Mouse (Mus musculus) hindbrain, embryonic 11.5 days (tissue): ENCODE data around the gene Tubgcp6. TPM values are rescaled to one million over a fixed set of nuclear protein-coding genes. Genes with fewer than 3 reads are reported as not detected.
A peak's percentile ranks its signal among the peaks of the same experiment; 100 is the strongest.

Source experiments
- ATAC-seq: fragments of 200-750 bp; cut with Nextera tagmentation; 2 replicates; pipeline ENCODE4 v1.8.0; 2017; ENCODE audit warnings: mild to moderate bottlenecking, moderate TSS enrichment, moderate library complexity; ENCODE audit not compliant: low FRiP score
- DNase-seq: peaks from one replicate; pipeline ENCODE4 v3.0.0-alpha.2; 2015; ENCODE audit warnings: low spot score
- H3K27ac ChIP-seq: fragments of 300-500 bp; sonication (generic); 2 replicates; pipeline ENCODE4 v1.5.1; 2014; ENCODE audit warnings: mild to moderate bottlenecking, low read depth, low read length
- H3K27me3 ChIP-seq: fragments of 300-500 bp; sonication (generic); 2 replicates; pipeline ENCODE4 v1.6.1; 2014; ENCODE audit warnings: mild to moderate bottlenecking, low read length, moderate library complexity, mixed read lengths; ENCODE audit not compliant: control insufficient read depth, insufficient read depth
- H3K36me3 ChIP-seq: fragments of 300-500 bp; sonication (generic); 2 replicates; pipeline ENCODE4 v1.6.1; 2014; ENCODE audit warnings: mild to moderate bottlenecking, low read length, moderate library complexity, mixed read lengths; ENCODE audit not compliant: control insufficient read depth, insufficient read depth
- H3K4me1 ChIP-seq: fragments of 300-500 bp; sonication (generic); replicated peaks from 2 replicates; pipeline ENCODE4 v1.6.1; 2014; ENCODE audit warnings: low read length, mixed read lengths; ENCODE audit not compliant: control insufficient read depth, insufficient read depth
- H3K4me2 ChIP-seq: fragments of 300-500 bp; sonication (generic); replicated peaks from 2 replicates; pipeline ENCODE4 v1.6.1; 2014; ENCODE audit warnings: mild to moderate bottlenecking, low read depth, low read length
- H3K4me3 ChIP-seq: fragments of 300-500 bp; sonication (generic); 2 replicates; pipeline ENCODE4 v1.5.1; 2014; ENCODE audit warnings: low read depth, low read length
- H3K9ac ChIP-seq: fragments of 300-500 bp; sonication (generic); 2 replicates; pipeline ENCODE4 v1.6.1; 2014; ENCODE audit warnings: low read depth, low read length
- H3K9me3 ChIP-seq: fragments of 300-500 bp; sonication (generic); 2 replicates; pipeline ENCODE4 v1.6.1; 2016; ENCODE audit warnings: low read length; ENCODE audit not compliant: control insufficient read depth
- WGBS: fragments of 180-500 bp; shearing (Covaris S2); extraction: QIAGEN DNeasy Blood & Tissue Kit; methylation state at CpG from one replicate; pipeline ENCODE4 v1.1.7; 2014; 5-methylcytosine and 5-hydroxymethylcytosine counted together
- polyA plus RNA-seq: library from polyadenylated mRNA; unstranded; fragments of >200 nt; fragmentation: Nextera tagmentation; extraction: Ambion mirVana; gene quantifications from 2 replicates; pipeline ENCODE4 v1.2.1, GENCODE M21; 2014

Tubgcp6 gene
- polyA plus RNA-seq, 1 experiment from 2014 or later = 17.6 TPM

DNA sequence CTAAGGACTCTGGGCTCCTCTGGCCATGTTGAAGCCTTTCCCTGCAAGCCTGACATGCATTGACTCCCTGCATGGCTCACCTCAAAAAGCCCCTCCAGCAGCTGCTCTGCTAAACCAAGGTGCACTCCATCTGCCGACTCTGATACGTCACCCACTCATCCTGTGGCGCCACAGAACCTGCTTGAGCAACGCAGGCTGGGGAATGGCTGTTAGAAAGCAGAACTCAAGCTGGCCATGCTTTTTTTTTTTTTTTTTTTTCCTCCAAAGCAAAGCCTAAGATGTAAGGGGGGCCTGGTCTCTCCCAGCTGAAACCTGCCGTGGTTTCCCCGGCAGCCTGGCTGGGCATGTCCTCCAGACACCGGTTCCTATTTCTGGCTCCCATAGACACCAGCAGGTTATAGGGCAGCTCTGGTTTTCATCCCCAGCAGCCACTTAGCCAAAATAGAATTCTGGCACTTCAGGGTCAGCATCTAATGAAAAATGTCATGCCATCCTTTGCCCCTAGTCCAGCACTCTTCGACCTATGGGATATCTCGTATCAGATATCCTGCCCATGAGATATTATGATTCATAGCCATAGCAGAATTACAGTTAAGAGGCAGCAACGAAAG, 48.8 kb downstream of the Tubgcp6 start:
- no peak for ATAC-seq
- no peak overlapping the region for H3K27ac ChIP-seq
- no peaks in the 10 kb centered on the region for H3K9me3 ChIP-seq
- H3K4me3 ChIP-seq = no peak overlapping the region
- peaks cover 5% of the 10 kb centered on the region for H3K27me3 ChIP-seq
- DNase-seq = no peak
- H3K4me2 ChIP-seq = no peak overlapping the region
- no peaks in the 10 kb centered on the region for H3K36me3 ChIP-seq
- whole genome bisulfite sequencing = 89% methylated on average over 10 of the region's 10 CpGs
- peaks cover 16% of the 10 kb centered on the region for H3K4me1 ChIP-seq
- no peak overlapping the region for H3K9ac ChIP-seq

DNA sequence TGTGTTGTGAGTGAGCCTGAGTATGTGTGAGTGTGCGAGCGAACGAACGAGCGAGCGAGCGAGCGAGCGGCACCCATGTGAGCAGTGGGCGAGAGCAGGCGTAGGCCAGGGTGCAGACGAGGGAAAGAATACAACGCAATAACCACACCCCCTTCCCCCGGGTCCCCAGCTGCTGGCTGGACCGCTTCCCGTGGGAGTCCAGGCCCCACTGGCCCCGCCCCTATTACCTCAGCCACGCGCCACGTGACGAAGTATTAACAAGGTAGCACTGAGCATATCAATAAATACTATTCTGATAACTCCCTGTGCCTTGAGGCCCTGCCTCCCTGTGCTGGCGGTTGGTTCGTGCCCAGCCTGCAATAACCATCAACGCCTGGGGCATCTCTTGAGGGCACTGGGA, 52.3 kb downstream of the Tubgcp6 start:
- Histone ChIP-seq H3K4me3 (no peak overlapping the region), H3K4me1 (peaks cover 8% of the 10 kb centered on the region), H3K36me3 (no peaks in the 10 kb centered on the region), H3K27me3 (peaks cover 31% of the 10 kb centered on the region), H3K4me2 (no peak overlapping the region), H3K27ac (no peak overlapping the region), H3K9me3 (no peaks in the 10 kb centered on the region), H3K9ac (no peak overlapping the region)
- ATAC-seq (no peak), DNase-seq (no peak)
- WGBS = 76% methylated on average over 24 of the region's 24 CpGs

DNA sequence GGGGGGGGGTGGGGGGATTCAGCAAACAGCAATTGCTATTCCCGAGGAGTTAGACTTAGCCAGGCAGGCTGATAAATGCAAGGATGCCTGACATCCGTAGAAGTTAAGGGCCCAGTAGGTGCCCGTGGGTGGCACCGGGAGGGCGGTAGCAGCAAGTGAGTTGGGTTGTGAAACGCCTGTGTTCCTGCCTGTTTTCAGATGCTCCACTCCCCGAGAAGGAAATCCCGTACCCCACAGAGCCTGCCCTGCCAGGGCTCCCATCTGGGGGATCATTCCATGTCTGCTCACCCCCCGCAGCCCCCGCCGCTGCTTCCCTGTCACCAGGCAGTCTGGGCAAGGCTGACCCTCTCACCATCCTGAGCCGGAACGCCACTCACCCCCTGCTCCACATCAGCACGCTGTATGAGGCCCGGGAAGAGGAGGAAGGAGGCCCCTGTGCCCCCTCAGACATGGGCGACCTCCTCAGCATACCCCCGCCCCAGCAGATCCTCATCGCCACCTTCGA, 53.5 kb downstream of the Tubgcp6 start:
- WGBS = 73% methylated on average over 19 of the region's 19 CpGs
- no peaks in the 10 kb centered on the region for H3K9me3 ChIP-seq
- no peaks in the 10 kb centered on the region for H3K36me3 ChIP-seq
- H3K4me3 ChIP-seq = no peak overlapping the region
- H3K9ac ChIP-seq = no peak overlapping the region
- no peaks in the 10 kb centered on the region for H3K4me1 ChIP-seq
- ATAC-seq = no peak
- H3K27me3 ChIP-seq = peaks cover 31% of the 10 kb centered on the region
- no peak overlapping the region for H3K27ac ChIP-seq
- no peak overlapping the region for H3K4me2 ChIP-seq
- DNase-seq = no peak

DNA sequence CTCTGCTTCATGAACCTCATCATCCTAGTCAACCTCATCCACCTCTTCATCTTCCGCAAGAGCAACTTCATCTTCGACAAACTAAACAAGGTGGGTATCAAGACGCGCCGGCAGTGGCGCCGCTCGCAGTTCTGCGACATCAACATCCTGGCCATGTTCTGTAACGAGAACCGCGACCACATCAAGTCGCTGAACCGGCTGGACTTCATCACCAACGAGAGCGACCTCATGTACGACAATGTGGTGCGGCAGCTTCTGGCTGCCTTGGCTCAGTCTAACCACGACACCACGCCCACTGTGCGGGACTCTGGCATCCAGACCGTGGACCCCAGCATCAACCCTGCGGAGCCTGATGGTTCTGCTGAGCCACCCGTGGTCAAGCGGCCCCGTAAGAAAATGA, 54.7 kb downstream of the Tubgcp6 start:
- WGBS = 33% methylated on average over 26 of the region's 26 CpGs
- Histone ChIP-seq H3K9me3 (no peaks in the 10 kb centered on the region), H3K9ac (no peak overlapping the region), H3K36me3 (no peaks in the 10 kb centered on the region), H3K27me3 (peaks cover 31% of the 10 kb centered on the region), H3K27ac (no peak overlapping the region), H3K4me3 (0 out of 2 replicates have a peak overlapping the region, but pooled peaks have one; percentile 12), H3K4me2 (no peak overlapping the region), H3K4me1 (no peaks in the 10 kb centered on the region)
- no peak for DNase-seq
- ATAC-seq = no peak

DNA sequence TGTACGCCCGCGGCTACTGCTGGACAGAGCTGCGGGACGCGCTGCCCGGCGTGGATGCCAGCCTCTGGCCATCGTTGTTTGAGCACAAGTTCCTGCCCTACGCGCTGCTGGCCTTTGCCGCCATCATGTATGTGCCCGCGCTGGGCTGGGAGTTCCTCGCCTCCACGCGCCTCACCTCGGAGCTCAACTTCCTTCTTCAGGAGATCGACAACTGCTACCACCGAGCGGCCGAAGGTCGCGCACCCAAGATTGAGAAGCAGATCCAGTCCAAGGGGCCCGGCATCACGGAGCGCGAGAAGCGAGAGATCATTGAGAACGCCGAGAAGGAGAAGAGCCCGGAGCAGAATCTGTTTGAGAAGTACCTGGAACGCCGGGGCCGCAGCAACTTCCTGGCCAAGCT, 55.3 kb downstream of the Tubgcp6 start:
- Histone ChIP-seq H3K4me2 (no peak overlapping the region), H3K9ac (no peak overlapping the region), H3K27ac (no peak overlapping the region), H3K4me1 (no peaks in the 10 kb centered on the region), H3K27me3 (peaks cover 31% of the 10 kb centered on the region), H3K36me3 (no peaks in the 10 kb centered on the region), H3K4me3 (0 out of 2 replicates have a peak overlapping the region, but pooled peaks have one; percentile 12), H3K9me3 (no peaks in the 10 kb centered on the region)
- ATAC-seq (no peak), DNase-seq (peak; percentile 15)
- 32% methylated on average over 35 of the region's 35 CpGs for WGBS

DNA sequence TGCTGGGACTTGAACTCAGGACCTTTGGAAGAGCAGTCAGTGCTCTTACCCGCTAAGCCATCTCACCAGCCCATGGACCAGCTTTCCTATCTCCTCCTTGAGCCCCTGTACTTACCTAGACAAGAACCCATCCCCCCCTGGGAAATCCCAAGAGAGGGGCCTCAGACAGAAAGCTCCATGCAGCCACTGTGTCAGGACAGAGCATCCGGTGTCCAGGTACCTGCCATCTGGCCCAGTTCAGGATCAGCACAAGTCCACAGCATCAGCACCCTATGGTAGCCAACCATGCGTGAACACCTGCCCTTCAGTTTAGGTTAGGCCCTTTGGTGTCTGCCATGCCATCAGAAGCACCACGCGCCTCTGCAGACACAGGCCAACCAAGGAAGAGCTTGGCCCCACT, 58.0 kb downstream of the Tubgcp6 start:
- H3K9me3 ChIP-seq = no peaks in the 10 kb centered on the region
- no peak overlapping the region for H3K4me3 ChIP-seq
- H3K9ac ChIP-seq = no peak overlapping the region
- no peak overlapping the region for H3K4me2 ChIP-seq
- no peak overlapping the region for H3K27ac ChIP-seq
- H3K4me1 ChIP-seq = no peaks in the 10 kb centered on the region
- H3K27me3 ChIP-seq = peaks cover 31% of the 10 kb centered on the region
- no peaks in the 10 kb centered on the region for H3K36me3 ChIP-seq
- ATAC-seq = no peak
- DNase-seq = no peak
- WGBS = 91% methylated on average over 5 of the region's 5 CpGs

DNA sequence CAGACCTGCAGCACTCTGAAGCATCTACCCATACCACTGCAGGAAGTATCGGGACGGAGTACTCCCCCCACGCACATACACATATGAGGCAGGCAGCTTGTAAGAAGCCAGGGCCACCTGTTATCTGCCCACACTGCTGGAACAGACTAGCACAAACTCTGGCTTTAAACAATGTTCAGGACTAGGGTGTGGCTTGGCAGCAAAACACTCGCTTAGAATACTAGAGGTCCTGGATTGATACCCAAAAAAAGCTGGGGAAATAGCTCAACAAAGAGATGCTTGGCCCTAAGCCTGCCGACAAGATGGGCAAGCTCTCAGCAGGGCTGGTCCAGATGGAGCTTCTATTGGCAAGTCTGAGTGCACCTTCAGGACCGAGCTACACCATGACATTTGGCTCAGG, 59.4 kb downstream of the Tubgcp6 start:
- DNase-seq (no peak), ATAC-seq (no peak)
- Histone ChIP-seq H3K27ac (no peak overlapping the region), H3K4me1 (no peaks in the 10 kb centered on the region), H3K9ac (no peak overlapping the region), H3K9me3 (no peaks in the 10 kb centered on the region), H3K36me3 (no peaks in the 10 kb centered on the region), H3K4me3 (no peak overlapping the region), H3K27me3 (peaks cover 27% of the 10 kb centered on the region), H3K4me2 (no peak overlapping the region)
- WGBS = 81% methylated on average over 6 of the region's 6 CpGs

DNA sequence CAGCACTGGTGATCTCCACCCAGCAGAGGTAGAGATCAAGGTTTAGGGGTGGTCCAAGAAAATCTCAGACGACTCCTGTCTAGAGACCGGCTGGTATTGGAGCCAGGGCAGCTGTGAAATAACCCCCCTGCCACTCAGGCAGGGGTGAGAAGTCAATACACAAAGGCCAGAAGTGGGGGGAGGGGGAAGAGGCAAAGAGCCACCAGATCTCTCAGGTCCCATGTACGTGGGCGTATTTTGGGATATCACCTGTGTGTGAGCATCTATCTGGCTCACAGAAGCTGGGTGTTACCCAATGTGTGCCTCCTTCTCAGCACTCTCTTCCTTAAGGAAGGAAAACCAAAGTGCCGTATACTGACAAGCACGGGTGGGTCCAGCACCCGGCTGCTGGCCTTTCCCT, 59.9 kb downstream of the Tubgcp6 start:
- 83% methylated on average over 7 of the region's 7 CpGs for WGBS
- Histone ChIP-seq H3K4me1 (no peaks in the 10 kb centered on the region), H3K27me3 (peaks cover 27% of the 10 kb centered on the region), H3K4me3 (no peak overlapping the region), H3K9me3 (no peaks in the 10 kb centered on the region), H3K4me2 (no peak overlapping the region), H3K9ac (no peak overlapping the region), H3K27ac (no peak overlapping the region), H3K36me3 (no peaks in the 10 kb centered on the region)
- ATAC-seq (no peak), DNase-seq (no peak)

DNA sequence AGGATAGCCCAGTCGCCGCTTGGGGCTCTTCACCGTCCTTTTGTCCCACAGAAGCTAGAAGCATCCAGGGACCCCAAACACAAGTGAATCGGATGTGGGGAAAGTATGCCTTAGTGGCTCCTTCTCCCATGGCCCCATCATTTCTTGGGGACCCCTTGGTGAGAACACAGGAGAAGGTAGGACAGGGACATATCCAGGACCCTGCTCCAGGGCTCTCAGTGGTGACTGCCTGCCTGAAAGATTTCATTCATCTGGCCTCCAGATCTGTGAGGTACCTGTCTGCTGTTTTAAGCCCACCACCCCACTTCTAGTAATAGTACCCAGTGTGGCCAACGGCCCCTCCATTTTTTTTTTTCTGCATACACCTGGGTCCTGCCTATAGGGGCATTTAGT, 60.4 kb downstream of the Tubgcp6 start:
- ATAC-seq (no peak), DNase-seq (no peak)
- Histone ChIP-seq H3K4me1 (no peaks in the 10 kb centered on the region), H3K9me3 (no peaks in the 10 kb centered on the region), H3K36me3 (no peaks in the 10 kb centered on the region), H3K4me3 (no peak overlapping the region), H3K27ac (no peak overlapping the region), H3K9ac (no peak overlapping the region), H3K4me2 (no peak overlapping the region), H3K27me3 (peaks cover 23% of the 10 kb centered on the region)
- WGBS = 89% methylated on average over 5 of the region's 5 CpGs
